Comparison of ENCODE assay signal across 27 mouse cellular contexts in the genomic region with DNA sequence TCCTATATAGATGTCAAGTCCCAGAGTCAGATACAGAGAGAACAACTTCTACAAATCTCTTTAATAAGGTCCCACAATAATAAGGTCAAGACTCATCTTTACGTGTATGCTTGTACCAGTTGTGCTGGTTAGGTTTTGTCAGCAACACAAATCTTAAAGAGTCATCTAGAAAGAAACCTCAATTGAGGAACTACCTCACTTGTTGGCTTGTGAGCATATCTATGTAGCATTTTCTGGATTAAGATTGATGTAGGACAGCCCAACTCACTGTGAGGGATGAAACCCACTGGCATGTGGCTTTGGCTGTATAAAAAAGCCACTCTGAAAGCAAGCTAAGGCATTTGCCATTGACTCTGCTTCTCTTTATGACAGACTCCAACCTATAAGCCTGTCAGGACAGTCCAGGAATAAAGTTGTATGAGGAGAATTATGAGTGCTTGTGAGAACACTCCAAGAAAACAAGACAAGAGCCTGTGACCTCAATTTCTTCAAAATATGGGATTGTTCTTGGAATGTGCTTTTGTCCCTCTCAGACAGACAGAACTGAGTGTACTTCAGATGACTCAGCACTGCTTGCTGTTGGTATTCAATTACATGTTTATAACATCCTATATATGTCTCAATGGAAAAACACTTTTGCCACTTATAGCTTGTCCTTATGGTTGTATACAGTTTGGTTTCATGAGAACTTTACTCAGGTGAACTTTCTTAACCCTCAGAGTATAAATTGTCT. TPM values are rescaled to one million over a fixed set of nuclear protein-coding genes. Genes with fewer than 3 reads are reported as not detected.
DNase-seq lines count a peak whose midpoint lies in the region; ATAC-seq and TF ChIP-seq lines count a peak whose summit lies in the region.
"Had no signal": no experiment of that assay in that cellular context is flagged by ENCODE, and none has a peak within 500 bp of the region (broad histone marks: within the 10 kb centered on the region; RNA-seq: fewer than 3 reads in every experiment).

No protein-coding gene starts in this region.

- ATAC-seq in G1E (ENCODE audit: extremely low read depth, insufficient number of reproducible peaks, low FRiP score, poor library complexity, severe bottlenecking) = peak; percentile 38; the same call in 1 of the 2 replicates
- 0 out of 2 replicates have a peak, but pooled peaks have one; percentile 26 for ATAC-seq in megakaryocyte progenitor cell, adult 5-6 weeks (replicated peaks; ENCODE audit: poor library complexity)
- no peak for ATAC-seq in hindbrain, embryonic 13.5 days (ENCODE audit: low FRiP score)
- ATAC-seq: forebrain, embryonic 13.5 days; inflammation-experienced regulatory T-cells, adult 6 months; liver, postnatal 0 days; lung, postnatal 0 days; midbrain, embryonic 13.5 days had no signal

- no peak overlapping the region for H3K4me3 ChIP-seq in G1E (ENCODE audit: low read depth, low read length)
- H3K4me3 ChIP-seq in hindbrain, embryonic 13.5 days = no peak overlapping the region
- H3K4me3 ChIP-seq: embryonic facial prominence, embryonic 13.5 days; forebrain, embryonic 13.5 days; heart, adult 2 months; hindbrain, embryonic 12.5 days; layer of hippocampus, adult 2 months; limb, embryonic 12.5 days; midbrain, embryonic 13.5 days; neural tube, embryonic 12.5 days had no signal

- H3K9me3 ChIP-seq in G1E (replicated peaks) = no peaks in the 10 kb centered on the region
- H3K9me3 ChIP-seq in hindbrain, embryonic 13.5 days = peaks cover 6% of the 10 kb centered on the region; the same call in 1 of the 2 replicates
- H3K9me3 ChIP-seq: hindbrain, embryonic 12.5 days; limb, embryonic 12.5 days; neural tube, embryonic 12.5 days had no signal

- no peak overlapping the region for H3K9ac ChIP-seq in hindbrain, embryonic 13.5 days
- H3K9ac ChIP-seq: embryonic facial prominence, embryonic 13.5 days; forebrain, embryonic 13.5 days; hindbrain, embryonic 12.5 days; limb, embryonic 12.5 days; liver, postnatal 0 days; midbrain, embryonic 13.5 days; neural tube, embryonic 12.5 days had no signal

- H3K36me3 ChIP-seq in G1E (replicated peaks) = peaks cover 37% of the 10 kb centered on the region
- H3K36me3 ChIP-seq in hindbrain, embryonic 13.5 days = no peaks in the 10 kb centered on the region
- H3K36me3 ChIP-seq: embryonic facial prominence, embryonic 13.5 days; hindbrain, embryonic 12.5 days; limb, embryonic 12.5 days; neural tube, embryonic 12.5 days had no signal

- DNase-seq in 416B (ENCODE audit: low read depth) (peak; percentile 58), G1E (ENCODE audit: low spot score) (peak; percentile 5)
- DNase-seq in brain, adult 2 months (ENCODE audit: low read depth, low spot score) = peak; percentile 21
- DNase-seq in T-cell, adult 2 months (ENCODE audit: low spot score) = no peak
- no peak for DNase-seq in cerebellum, postnatal 4 days (ENCODE audit: low spot score in 2 of 2)
- DNase-seq: adrenal gland, postnatal 25 days; cerebellum, adult 11 months; cerebellum, postnatal 10 days; embryo, embryonic 11 days; gastrocnemius, postnatal 25 days; heart, adult 2 months; kidney, adult 2 months; kidney, postnatal 10 days; liver, postnatal 0 days; thymus, postnatal 25 days had no signal

- 89% methylated on average over 1 of the region's 1 CpGs for WGBS in hindbrain, embryonic 13.5 days

- H3K27me3 ChIP-seq in G1E (ENCODE audit: insufficient read depth, low read length) = no peaks in the 10 kb centered on the region
- no peaks in the 10 kb centered on the region for H3K27me3 ChIP-seq in hindbrain, embryonic 13.5 days
- H3K27me3 ChIP-seq: embryonic facial prominence, embryonic 13.5 days; forebrain, embryonic 13.5 days; hindbrain, embryonic 12.5 days; limb, embryonic 12.5 days; midbrain, embryonic 13.5 days; neural tube, embryonic 12.5 days had no signal

- H3K4me2 ChIP-seq in hindbrain, embryonic 13.5 days = no peak overlapping the region
- H3K4me2 ChIP-seq: embryonic facial prominence, embryonic 13.5 days; forebrain, embryonic 13.5 days; hindbrain, embryonic 12.5 days; limb, embryonic 12.5 days; liver, embryonic 11.5 days; midbrain, embryonic 13.5 days; neural tube, embryonic 12.5 days had no signal

- H3K4me1 ChIP-seq in G1E (ENCODE audit: insufficient read depth, low read depth, low read length) = peaks cover 38% of the 10 kb centered on the region
- no peaks in the 10 kb centered on the region for H3K4me1 ChIP-seq in hindbrain, embryonic 13.5 days (replicated peaks)
- H3K4me1 ChIP-seq: embryonic facial prominence, embryonic 13.5 days; forebrain, embryonic 13.5 days; hindbrain, embryonic 12.5 days; limb, embryonic 12.5 days; midbrain, embryonic 13.5 days; neural tube, embryonic 12.5 days had no signal

- no peak for TF ChIP-seq CTCF in G1E (IDR thresholded peaks at IDR 0.05; ENCODE audit: low read depth, low read length)

- no peak overlapping the region for H3K27ac ChIP-seq in hindbrain, embryonic 13.5 days
- H3K27ac ChIP-seq: embryonic facial prominence, embryonic 13.5 days; forebrain, embryonic 13.5 days; heart, adult 2 months; hindbrain, embryonic 12.5 days; layer of hippocampus, adult 2 months; limb, embryonic 12.5 days; midbrain, embryonic 13.5 days; neural tube, embryonic 12.5 days had no signal

RNA-seq across cellular contexts. Expression of gene Dcaf6, which starts 21.8 kb away (rescaled TPM):
- total RNA-seq in G1E (2014; fragmentation: Nextera tagmentation) = 85.0 and 110 TPM in 2 replicates
- total RNA-seq in G1E (2017) = 60.4 and 65.7 TPM in 2 replicates
- 44.8 and 47.3 TPM in 2 replicates for polyA plus RNA-seq in G1E (2012)
- 8.5 and 12.9 TPM in 2 replicates for total RNA-seq in megakaryocyte progenitor cell, adult 5-6 weeks (2015)
- total RNA-seq in megakaryocyte progenitor cell, adult 5-6 weeks (2017) = 8.9 and 11.1 TPM in 2 replicates
- polyA plus RNA-seq in hindbrain, embryonic 13.5 days (2015; fragmentation: Nextera tagmentation; extraction: Ambion mirVana) = 12.8 and 14.6 TPM in 2 replicates

RNA-seq across cellular contexts. Expression of gene Mpc2, which starts 22.0 kb away (rescaled TPM):
- total RNA-seq in G1E (2014; fragmentation: Nextera tagmentation) (37.6 and 43.4 TPM in 2 replicates), G1E (2017) (121 and 126 TPM in 2 replicates)
- 67.1 and 68.1 TPM in 2 replicates for polyA plus RNA-seq in G1E (2012)
- 120 and 125 TPM in 2 replicates for total RNA-seq in megakaryocyte progenitor cell, adult 5-6 weeks (2015)
- total RNA-seq in megakaryocyte progenitor cell, adult 5-6 weeks (2017) = 78.8 and 95.0 TPM in 2 replicates
- polyA plus RNA-seq in hindbrain, embryonic 13.5 days (2015; fragmentation: Nextera tagmentation; extraction: Ambion mirVana) = 173 and 191 TPM in 2 replicates

RNA-seq across cellular contexts. Expression of gene Adcy10, which starts 46.5 kb away (rescaled TPM):
- not detected in 2 replicates for total RNA-seq in G1E (2014; fragmentation: Nextera tagmentation)
- 0.22 and 0.29 TPM in 2 replicates for total RNA-seq in G1E (2017)
- polyA plus RNA-seq in G1E (2012) = not detected in 2 replicates
- total RNA-seq in megakaryocyte progenitor cell, adult 5-6 weeks (2015) = not detected in 2 replicates
- 0.08 TPM in 1 of 2 replicates, not detected in the other for total RNA-seq in megakaryocyte progenitor cell, adult 5-6 weeks (2017)
- 0.26 and 0.35 TPM in 2 replicates for polyA plus RNA-seq in hindbrain, embryonic 13.5 days (2015; fragmentation: Nextera tagmentation; extraction: Ambion mirVana)
- polyA plus RNA-seq: inflammation-experienced regulatory T-cells, adult 6 months; lung, postnatal 0 days had no signal

Comparison
In these comparisons a context has a peak if more than half of its experiments do, and no peak if none do; other contexts are left out.
1. DNase-seq: peak in 416B (single experiment), G1E (single experiment) and brain, adult 2 months (single experiment); none in T-cell, adult 2 months (single experiment) and cerebellum, postnatal 4 days (0 of 2).
2. RNA of gene Dcaf6, which starts 21.8 kb away (total RNA-seq): 60.4 to 110 TPM in G1E; 8.5 to 12.9 TPM in megakaryocyte progenitor cell, adult 5-6 weeks; every median in the first group is over 4 times any median in the second.